Mouse (Mus musculus) urinary bladder, postnatal 25 days (tissue): ENCODE data around the gene Tmem35b.
"Not testable (repeated sequence)": the region's sequence is repeated elsewhere in the genome, so short reads cannot be mapped to it uniquely, and the experiment has no call there.

Experiments used
- DNase-seq: peaks from one replicate; pipeline ENCODE4 v3.0.0; 2022; ENCODE audit warnings: low spot score

Gene Tmem35b

GRCm38 (mm10) chr4:127123391-127123790 is at the start of gene Tmem35b:
Tmem35b (plus strand) TSS chr4:127123691.
- DNase-seq, result no peak

GRCm38 (mm10) chr4:127074915-127075314 is 48.6 kb upstream of the Tmem35b start:
- no peak for DNase-seq

- DNase-seq, result peak; percentile 93
Observed at GRCm38 (mm10) chr4:127076875-127077548, 46.5 kb upstream of the Tmem35b start, which contains the start of gene Zmym6. Zmym6 (plus strand) TSS chr4:127077383.

GRCm38 (mm10) chr4:127080806-127081205 is 42.7 kb upstream of the Tmem35b start:
- DNase-seq, result no peak

GRCm38 (mm10) chr4:127083131-127083530 is 40.4 kb upstream of the Tmem35b start:
- no peak for DNase-seq

GRCm38 (mm10) chr4:127085761-127086160 is 37.7 kb upstream of the Tmem35b start:
- DNase-seq, result no peak

- no peak for DNase-seq
Observed at GRCm38 (mm10) chr4:127091188-127091587, 32.3 kb upstream of the Tmem35b start.

- no peak for DNase-seq
Observed at GRCm38 (mm10) chr4:127095090-127095489, 28.4 kb upstream of the Tmem35b start.

- not testable (repeated sequence) for DNase-seq
Observed at GRCm38 (mm10) chr4:127099552-127099951, 23.9 kb upstream of the Tmem35b start.

- no peak for DNase-seq
Observed at GRCm38 (mm10) chr4:127107566-127107965, 15.9 kb upstream of the Tmem35b start.

- DNase-seq, result no peak
Observed at GRCm38 (mm10) chr4:127110570-127110969, 12.9 kb upstream of the Tmem35b start.

- no peak for DNase-seq
Observed at GRCm38 (mm10) chr4:127124331-127124730, 840 bp downstream of the Tmem35b start.

- peak; percentile 86 for DNase-seq
Observed at GRCm38 (mm10) chr4:127125834-127126463, 2.5 kb downstream of the Tmem35b start.

GRCm38 (mm10) chr4:127134687-127135086 is 11.2 kb downstream of the Tmem35b start:
- no peak for DNase-seq

GRCm38 (mm10) chr4:127137591-127137990 is 14.1 kb downstream of the Tmem35b start:
- DNase-seq, result no peak

GRCm38 (mm10) chr4:127138486-127138885 is 15.0 kb downstream of the Tmem35b start:
- no peak for DNase-seq

GRCm38 (mm10) chr4:127150031-127150430 is 26.5 kb downstream of the Tmem35b start:
- no peak for DNase-seq

- no peak for DNase-seq
Observed at GRCm38 (mm10) chr4:127153345-127153744, 29.9 kb downstream of the Tmem35b start.

GRCm38 (mm10) chr4:127155757-127156156 is 32.3 kb downstream of the Tmem35b start:
- no peak for DNase-seq

- DNase-seq, result no peak
Observed at GRCm38 (mm10) chr4:127157746-127158145, 34.3 kb downstream of the Tmem35b start.

GRCm38 (mm10) chr4:127163926-127164325 is 40.4 kb downstream of the Tmem35b start:
- no peak for DNase-seq

GRCm38 (mm10) chr4:127167096-127167495 is 43.6 kb downstream of the Tmem35b start:
- DNase-seq, result no peak

GRCm38 (mm10) chr4:127167731-127168130 is 44.2 kb downstream of the Tmem35b start:
- DNase-seq, result no peak
